Mouse (Mus musculus) Patski (cell line): ENCODE measurements at regions not wholly inside any gene's neighbourhood (a gene's known extent, or its start where the extent isn't known, plus 50 kb on each side); places are given as distances from the start of the nearest gene placed in this dataset.
"Not testable (repeated sequence)": the region's sequence is repeated elsewhere in the genome, so short reads cannot be mapped to it uniquely, and the experiment has no call there.

ENCODE experiments used
- ATAC-seq: fragments of 100-300 bp; one replicate; pipeline ENCODE4 v1.8.0; 2021
- CTCF ChIA-PET: fragments of 350-600 bp; sonication (Branson Sonifier 250); formaldehyde crosslinking; loops from one replicate; lab custom pipeline; 2022; ENCODE audit warnings: inconsistent platforms; lab: Charles Lee
- POLR2A ChIA-PET: fragments of 350-600 bp; sonication (Branson Sonifier 250); formaldehyde crosslinking; loops from one replicate; lab custom pipeline; 2022; ENCODE audit warnings: antibody characterized with exemption, inconsistent platforms; lab: Charles Lee
- DNase-seq: peaks from one replicate; pipeline ENCODE4 v3.0.0-alpha.2; 2011; ENCODE audit warnings: low read depth, low spot score
- H3K27me3 ChIP-seq: fragments of 371-371 bp; one replicate; pipeline ENCODE4 v1.5.1; 2021
- CTCF ChIP-seq: fragments of 100-300 bp; IDR thresholded peaks from one replicate; pipeline ENCODE4 v1.5.1; 2021
- in situ Hi-C: fragments of 300-500 bp; cut with MboI; formaldehyde crosslinking; loops from 3 replicates; pipeline ENCODE4 v1.11.1; 2018; ENCODE audit warnings: low pct_unique_long_range_greater_than_20kb, mixed read lengths

DNA sequence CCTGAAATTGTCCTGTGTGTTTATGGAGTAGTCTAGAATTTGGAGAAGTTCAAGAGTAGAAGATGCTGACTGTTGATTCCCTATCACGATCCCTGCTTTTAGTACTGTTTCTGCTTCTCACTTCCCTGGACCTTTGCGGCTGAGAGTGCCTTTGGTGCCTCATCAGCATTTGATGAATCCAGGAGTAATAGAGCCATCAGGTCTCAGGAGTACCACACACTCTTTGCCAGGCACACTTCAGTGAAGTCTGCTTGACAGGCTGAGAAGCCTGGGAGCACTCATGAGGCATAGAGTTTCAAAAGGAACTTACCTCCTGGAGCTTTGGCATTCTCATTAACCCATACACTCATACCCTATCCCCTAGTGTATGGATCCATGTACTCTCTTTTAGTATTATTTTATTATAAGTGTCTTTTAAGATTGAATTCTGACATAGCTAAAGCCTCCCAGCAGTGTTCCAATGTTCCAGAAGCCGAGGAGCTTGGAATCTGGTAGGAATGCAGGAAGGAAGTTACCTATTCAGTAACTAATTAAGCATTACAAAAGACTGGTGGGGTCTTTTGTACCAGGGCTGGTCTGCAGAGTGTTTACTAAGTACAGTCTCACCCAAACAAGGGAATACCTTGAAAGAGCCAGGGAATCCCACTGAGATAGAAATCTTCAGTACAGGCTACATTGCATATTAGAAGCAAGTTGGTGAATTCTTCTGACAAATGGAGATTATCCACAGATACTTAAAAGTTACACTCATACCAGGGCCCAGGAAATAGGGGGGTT is 139.7 kb downstream of the Tex13c3 start:
- CTCF ChIA-PET, POLR2A ChIA-PET, in situ Hi-C loops, ATAC-seq, DNase-seq: not testable (repeated sequence)
- H3K27me3 ChIP-seq = peaks cover 21% of the 10 kb centered on the region

GRCm38 (mm10) chrX:19313286-19313685 is 167.8 kb downstream of the Tex13c3 start:
- H3K27me3 ChIP-seq = peaks cover 47% of the 10 kb centered on the region
- ChIA-PET POLR2A (no interaction called here), CTCF (no interaction called here)
- in situ Hi-C loops = no loop called here
- DNase-seq = no peak
- no peak for ATAC-seq
- no peak for TF ChIP-seq CTCF

DNA sequence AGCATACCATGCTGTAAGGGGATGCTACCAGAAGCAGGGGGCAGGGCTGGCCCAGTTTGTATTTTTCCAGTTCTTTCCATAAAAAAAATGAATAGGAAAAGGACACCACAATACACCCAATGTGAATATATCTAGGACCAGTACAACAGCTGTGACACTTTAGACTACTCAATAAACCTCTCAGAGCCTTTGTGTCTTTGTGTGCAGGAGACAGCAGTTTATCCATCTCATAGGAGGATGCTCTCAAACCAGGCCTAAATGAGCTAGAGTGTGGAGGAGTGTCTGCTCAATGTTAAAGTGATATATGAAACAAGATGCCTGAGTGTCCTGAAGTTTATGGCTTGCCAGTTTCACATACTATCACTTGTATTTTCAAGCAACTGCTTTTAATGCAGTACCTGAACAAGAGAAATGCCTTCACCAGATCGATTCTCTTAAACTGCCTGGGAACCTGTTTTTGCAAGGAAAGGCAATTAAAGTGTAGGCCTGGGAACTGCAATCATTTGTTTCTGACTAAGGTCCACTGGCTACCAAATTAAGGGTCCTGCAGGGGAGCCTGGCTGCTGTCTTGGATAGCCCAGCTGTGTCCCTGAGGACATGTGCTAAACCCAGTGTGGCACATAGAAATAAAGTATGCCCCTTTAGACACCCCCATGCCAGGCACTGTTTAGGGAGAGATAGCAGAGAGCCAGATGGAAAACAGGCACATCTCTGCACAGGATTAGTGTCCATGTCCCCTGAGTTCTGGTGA is 169.1 kb downstream of the Tex13c3 start:
- TF ChIP-seq CTCF = no peak
- ChIA-PET CTCF (interaction anchor here (1.4 kb wide), 1 partner anchor 10 kb away, joined by 3 read pairs; no protein-coding TSS in a partner anchor), POLR2A (no interaction called here)
- peaks cover 44% of the 10 kb centered on the region for H3K27me3 ChIP-seq
- in situ Hi-C loops = no loop called here
- DNase-seq (no peak), ATAC-seq (no peak)

GRCm38 (mm10) chrX:19311377-19311776 is 169.7 kb downstream of the Tex13c3 start:
- DNase-seq = no peak
- in situ Hi-C loops = no loop called here
- ChIA-PET CTCF (interaction anchor here (1.4 kb wide), 1 partner anchor 10 kb away, joined by 3 read pairs; no protein-coding TSS in a partner anchor), POLR2A (no interaction called here)
- peaks cover 41% of the 10 kb centered on the region for H3K27me3 ChIP-seq
- TF ChIP-seq CTCF = no peak
- ATAC-seq = no peak

DNA sequence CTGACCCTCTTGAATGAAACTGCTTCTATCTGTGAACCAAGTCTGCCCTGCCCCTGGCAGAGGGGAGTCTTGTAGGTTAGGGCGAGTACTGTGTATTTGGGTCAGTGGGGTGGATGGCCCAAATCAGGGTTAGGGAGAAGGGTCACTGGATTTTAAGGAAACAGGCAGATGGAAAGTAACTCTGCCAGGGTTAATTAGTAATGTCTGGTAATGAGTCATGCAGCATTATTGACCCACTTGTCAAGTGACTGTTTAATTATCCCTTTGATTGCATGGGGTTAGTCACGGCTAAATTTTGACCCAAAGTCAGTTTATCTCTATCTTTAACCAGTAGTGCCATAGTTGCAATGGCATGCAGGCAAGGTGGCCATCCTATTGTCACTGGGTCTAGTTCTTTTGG is 192.9 kb downstream of the Tex13c3 start:
- ATAC-seq = no peak
- DNase-seq = no peak
- in situ Hi-C loops = no loop called here
- TF ChIP-seq CTCF = no peak
- ChIA-PET POLR2A (no interaction called here), CTCF (no interaction called here)
- peaks cover 9% of the 10 kb centered on the region for H3K27me3 ChIP-seq

GRCm38 (mm10) chrX:19286431-19286830 is 194.7 kb downstream of the Tex13c3 start:
- DNase-seq (no peak), ATAC-seq (no peak)
- ChIA-PET POLR2A (no interaction called here), CTCF (no interaction called here)
- H3K27me3 ChIP-seq = peaks cover 13% of the 10 kb centered on the region
- no peak for TF ChIP-seq CTCF
- in situ Hi-C loops = no loop called here

- DNase-seq = no peak
- in situ Hi-C loops = no loop called here
- H3K27me3 ChIP-seq = peaks cover 14% of the 10 kb centered on the region
- POLR2A ChIA-PET = no interaction called here
- ATAC-seq = no peak
- peak; percentile 18 for TF ChIP-seq CTCF
- CTCF ChIA-PET = no interaction called here
Observed at GRCm38 (mm10) chrX:19285773-19286172, 195.3 kb downstream of the Tex13c3 start.

- TF ChIP-seq CTCF = no peak
- CTCF ChIA-PET = interaction anchor here (1.7 kb wide), 1 partner anchor 8 kb away, joined by 3 read pairs; no protein-coding TSS in a partner anchor
Observed at GRCm38 (mm10) chrX:19283078-19283477, 198.0 kb downstream of the Tex13c3 start.

GRCm38 (mm10) chrX:19264237-19264636 is 216.9 kb downstream of the Tex13c3 start:
- DNase-seq = no peak
- ChIA-PET POLR2A (interaction anchor here (0.6 kb wide), 1 partner anchor 962 kb away, joined by 3 read pairs; no protein-coding TSS in a partner anchor), CTCF (no interaction called here)
- TF ChIP-seq CTCF = no peak
- no peak for ATAC-seq
- H3K27me3 ChIP-seq = peaks cover 47% of the 10 kb centered on the region
- in situ Hi-C loops = no loop called here

More at GRCm38 (mm10) chrX:19283078-19283477, 198.0 kb downstream of the Tex13c3 start:
- POLR2A ChIA-PET = no interaction called here
- DNase-seq (no peak), ATAC-seq (no peak)
- peaks cover 23% of the 10 kb centered on the region for H3K27me3 ChIP-seq
- in situ Hi-C loops = no loop called here

DNA sequence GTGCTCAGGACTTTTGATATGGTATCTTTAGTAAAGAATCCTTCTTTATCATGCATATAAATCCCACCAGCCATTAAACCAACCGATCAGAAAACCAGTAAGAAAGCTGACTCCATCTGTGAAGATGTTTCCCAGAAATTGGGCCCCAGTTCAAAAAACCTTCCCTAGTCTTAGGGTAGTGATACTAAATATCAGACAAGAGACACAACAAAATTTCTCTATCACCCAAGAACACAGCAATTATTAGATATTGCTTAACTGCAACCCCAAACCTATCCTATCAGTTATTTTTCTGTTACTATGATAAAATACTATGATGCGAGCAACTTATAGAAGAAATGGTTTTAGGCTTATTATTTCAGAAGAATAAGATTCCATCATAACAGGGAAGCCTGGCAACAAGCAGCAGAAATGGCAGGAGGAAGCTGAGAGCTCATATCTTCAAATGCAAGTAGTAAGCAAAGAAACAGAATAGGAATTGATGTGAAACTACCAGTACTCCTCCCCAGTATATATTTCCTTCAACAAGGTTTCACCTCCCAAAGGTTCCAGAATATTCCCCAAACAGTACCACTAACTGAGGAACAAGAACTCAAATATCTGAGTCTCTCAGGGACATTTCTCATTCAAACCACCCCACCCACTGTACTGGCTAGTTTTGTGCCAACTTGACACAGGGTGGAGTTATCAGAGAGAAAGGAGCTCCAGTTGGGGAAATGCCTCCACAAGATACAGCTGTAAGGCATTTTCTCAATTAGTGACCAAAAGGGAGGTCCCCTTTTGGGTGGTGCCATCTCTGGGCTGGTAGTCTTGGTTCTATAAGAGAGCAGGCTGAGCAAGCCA is 234.1 kb downstream of the Tex13c3 start:
- no peak for ATAC-seq
- POLR2A ChIA-PET = no interaction called here
- CTCF ChIA-PET = no interaction called here

More for the DNA sequence above, 234.1 kb downstream of the Tex13c3 start:
- no peak for TF ChIP-seq CTCF
- peaks cover 66% of the 10 kb centered on the region for H3K27me3 ChIP-seq
- no peak for DNase-seq
- in situ Hi-C loops = no loop called here
